Comparison of ENCODE assay signal across 8 mouse cellular contexts in the genomic region with DNA sequence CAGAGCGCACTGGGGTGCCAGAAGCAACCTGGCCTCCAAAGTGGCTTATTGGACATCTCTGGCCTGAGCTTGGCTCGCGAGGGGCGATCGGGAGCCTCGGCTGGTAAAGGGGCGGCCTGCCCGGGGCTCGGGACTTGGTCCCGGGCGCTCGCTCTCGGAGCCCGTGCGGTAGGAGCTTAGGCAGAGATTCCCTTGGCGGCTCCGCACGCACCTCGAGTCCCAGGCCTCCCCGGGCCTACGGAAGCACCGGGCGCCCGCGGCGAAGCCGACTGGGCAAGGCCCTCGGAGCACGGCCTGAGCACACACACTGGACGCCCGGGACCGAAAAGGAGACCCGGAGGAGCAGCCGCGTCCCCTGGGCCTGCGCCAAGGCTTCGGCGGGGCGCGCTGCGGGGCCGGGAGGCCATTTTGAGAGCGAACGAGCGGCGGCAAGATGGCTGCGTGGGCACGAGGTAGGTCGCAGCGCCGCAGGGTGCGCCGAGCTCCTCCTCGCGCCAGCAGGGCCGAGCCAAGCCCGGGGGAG. TPM values are rescaled to one million over a fixed set of nuclear protein-coding genes. Genes with fewer than 3 reads are reported as not detected.
DNase-seq lines count a peak whose midpoint lies in the region; ATAC-seq lines count a peak whose summit lies in the region.

No protein-coding gene starts in this region.

- peak overlapping the region; percentile 47 for H3K4me2 ChIP-seq in neural tube, embryonic 11.5 days (ENCODE audit: low read depth)
- peak overlapping the region; percentile 64 for H3K4me2 ChIP-seq in limb, embryonic 12.5 days
- peak overlapping the region; percentile 75 for H3K4me2 ChIP-seq in stomach, embryonic 15.5 days

- H3K9ac ChIP-seq in neural tube, embryonic 11.5 days (ENCODE audit: low read length) = peak overlapping the region; percentile 63
- H3K9ac ChIP-seq in limb, embryonic 12.5 days (replicated peaks) = peak overlapping the region; percentile 47
- H3K9ac ChIP-seq in stomach, embryonic 15.5 days = no peak overlapping the region

- H3K4me1 ChIP-seq in neural tube, embryonic 11.5 days (ENCODE audit: control insufficient read depth, insufficient read depth, low read length) = peaks cover 34% of the 10 kb centered on the region
- H3K4me1 ChIP-seq in limb, embryonic 12.5 days (replicated peaks) = peaks cover 7% of the 10 kb centered on the region
- H3K4me1 ChIP-seq in stomach, embryonic 15.5 days = peaks cover 12% of the 10 kb centered on the region

- WGBS in neural tube, embryonic 11.5 days = under 1% methylated on average over 51 of the region's 57 CpGs
- WGBS in limb, embryonic 12.5 days = 2% methylated on average over 57 of the region's 57 CpGs
- WGBS in stomach, embryonic 15.5 days = 2% methylated on average over 57 of the region's 57 CpGs

- ATAC-seq in cerebellum, adult (ENCODE audit: insufficient number of reproducible peaks, low FRiP score, low TSS enrichment) = peak; percentile 38; the same call in 1 of the 2 replicates
- ATAC-seq in neural tube, embryonic 11.5 days (ENCODE audit: insufficient read depth, low FRiP score, low TSS enrichment) = no peak
- no peak for ATAC-seq in limb, embryonic 12.5 days (ENCODE audit: insufficient number of reproducible peaks, insufficient read depth, low FRiP score, low TSS enrichment, low read depth)
- no peak; the same call in 1 of the 2 replicates for ATAC-seq in stomach, embryonic 15.5 days (ENCODE audit: insufficient read depth, low FRiP score, low read depth)
- ATAC-seq in granulocyte monocyte progenitor cell, adult 5-6 weeks (replicated peaks; ENCODE audit: poor library complexity, severe bottlenecking) = no peak

- no peak for DNase-seq in cerebellum, adult 8-10 months
- peak; percentile 76 for DNase-seq in neural tube, embryonic 11.5 days (ENCODE audit: low spot score)
- no peak for DNase-seq in neural tube, embryonic 10.5 days (ENCODE audit: extremely low spot score, low spot score)
- no peak for DNase-seq in thymus, postnatal 4 days

- H3K27me3 ChIP-seq in neural tube, embryonic 11.5 days (ENCODE audit: control insufficient read depth, insufficient read depth, low read length) = peaks cover 39% of the 10 kb centered on the region
- H3K27me3 ChIP-seq in limb, embryonic 12.5 days = peaks cover 96% of the 10 kb centered on the region
- H3K27me3 ChIP-seq in stomach, embryonic 15.5 days (replicated peaks) = peaks cover 86% of the 10 kb centered on the region

- H3K9me3 ChIP-seq in neural tube, embryonic 11.5 days (ENCODE audit: control insufficient read depth, low read length) = no peaks in the 10 kb centered on the region
- no peaks in the 10 kb centered on the region for H3K9me3 ChIP-seq in limb, embryonic 12.5 days
- no peaks in the 10 kb centered on the region for H3K9me3 ChIP-seq in stomach, embryonic 15.5 days

- H3K27ac ChIP-seq in neural tube, embryonic 11.5 days (ENCODE audit: low read depth, low read length) = peak overlapping the region; percentile 98
- H3K27ac ChIP-seq in limb, embryonic 12.5 days = no peak overlapping the region
- H3K27ac ChIP-seq in stomach, embryonic 15.5 days = no peak overlapping the region

- peak overlapping the region; percentile 25 for H3K4me3 ChIP-seq in neural tube, embryonic 11.5 days (ENCODE audit: low read depth, low read length)
- H3K4me3 ChIP-seq in limb, embryonic 12.5 days (replicated peaks) = peak overlapping the region; percentile 47
- peak overlapping the region; percentile 40 for H3K4me3 ChIP-seq in stomach, embryonic 15.5 days (replicated peaks)

- H3K36me3 ChIP-seq in neural tube, embryonic 11.5 days (ENCODE audit: control insufficient read depth, insufficient read depth, low read length) = no peaks in the 10 kb centered on the region
- H3K36me3 ChIP-seq in limb, embryonic 12.5 days = no peaks in the 10 kb centered on the region
- no peaks in the 10 kb centered on the region for H3K36me3 ChIP-seq in stomach, embryonic 15.5 days

RNA-seq across cellular contexts. Expression of gene Polg, which starts 49.1 kb away (rescaled TPM):
- 36.9 and 45.1 TPM in 2 replicates for polyA plus RNA-seq in neural tube, embryonic 11.5 days (2014; fragmentation: Nextera tagmentation; extraction: Ambion mirVana)
- 50.4 and 53.3 TPM in 2 replicates for polyA plus RNA-seq in limb, embryonic 12.5 days (2016; fragmentation: Nextera tagmentation; extraction: Ambion mirVana)
- polyA plus RNA-seq in stomach, embryonic 15.5 days (2015; fragmentation: Nextera tagmentation; extraction: Ambion mirVana) = 32.9 and 36.4 TPM in 2 replicates
- 27.1 and 34.9 TPM in 2 replicates for total RNA-seq in granulocyte monocyte progenitor cell, adult 5-6 weeks (2014; fragmentation: Nextera tagmentation)
- 40.5 and 61.0 TPM in 2 replicates for total RNA-seq in granulocyte monocyte progenitor cell, adult 5-6 weeks (2017)
